Mouse (Mus musculus) hindbrain, embryonic 12.5 days (tissue): ENCODE data around the gene Nrcam. TPM values are rescaled to one million over a fixed set of nuclear protein-coding genes. Genes with fewer than 3 reads are reported as not detected.
A peak's percentile ranks its signal among the peaks of the same experiment; 100 is the strongest.

Source experiments
- ATAC-seq: fragments of 200-750 bp; cut with Nextera tagmentation; 2 replicates; pipeline ENCODE4 v1.8.0; 2017; ENCODE audit warnings: moderate TSS enrichment; ENCODE audit not compliant: low FRiP score
- H3K27ac ChIP-seq: fragments of 300-500 bp; sonication (generic); 2 replicates; pipeline ENCODE4 v1.5.1; 2016; ENCODE audit warnings: mild to moderate bottlenecking
- H3K27me3 ChIP-seq: fragments of 300-500 bp; sonication (generic); 2 replicates; pipeline ENCODE4 v1.6.1; 2016; ENCODE audit warnings: mild to moderate bottlenecking
- H3K36me3 ChIP-seq: fragments of 300-500 bp; sonication (generic); 2 replicates; pipeline ENCODE4 v1.6.1; 2016; ENCODE audit warnings: mild to moderate bottlenecking
- H3K4me1 ChIP-seq: fragments of 300-500 bp; sonication (generic); 2 replicates; pipeline ENCODE4 v1.6.1; 2016
- H3K4me2 ChIP-seq: fragments of 300-500 bp; sonication (generic); replicated peaks from 2 replicates; pipeline ENCODE4 v1.6.1; 2016; ENCODE audit warnings: mild to moderate bottlenecking
- H3K4me3 ChIP-seq: fragments of 300-500 bp; sonication (generic); 2 replicates; pipeline ENCODE4 v1.5.1; 2016; ENCODE audit warnings: mild to moderate bottlenecking
- H3K9ac ChIP-seq: fragments of 300-500 bp; sonication (generic); 2 replicates; pipeline ENCODE4 v1.6.1; 2016; ENCODE audit warnings: mild to moderate bottlenecking, moderate library complexity
- H3K9me3 ChIP-seq: fragments of 300-500 bp; sonication (generic); replicated peaks from 2 replicates; pipeline ENCODE4 v1.6.1; 2016; ENCODE audit warnings: mild to moderate bottlenecking
- WGBS: fragments of 180-500 bp; shearing (Covaris S2); methylation state at CpG from one replicate; pipeline ENCODE4 v1.1.7; 2016; 5-methylcytosine and 5-hydroxymethylcytosine counted together
- polyA plus RNA-seq: library from polyadenylated mRNA; unstranded; fragments of >200 nt; fragmentation: Nextera tagmentation; extraction: Ambion mirVana; gene quantifications from 2 replicates; pipeline ENCODE4 v1.2.1, GENCODE M21; 2016

Nrcam gene
- polyA plus RNA-seq, 1 experiment from 2014 or later: 97.0 TPM

DNA sequence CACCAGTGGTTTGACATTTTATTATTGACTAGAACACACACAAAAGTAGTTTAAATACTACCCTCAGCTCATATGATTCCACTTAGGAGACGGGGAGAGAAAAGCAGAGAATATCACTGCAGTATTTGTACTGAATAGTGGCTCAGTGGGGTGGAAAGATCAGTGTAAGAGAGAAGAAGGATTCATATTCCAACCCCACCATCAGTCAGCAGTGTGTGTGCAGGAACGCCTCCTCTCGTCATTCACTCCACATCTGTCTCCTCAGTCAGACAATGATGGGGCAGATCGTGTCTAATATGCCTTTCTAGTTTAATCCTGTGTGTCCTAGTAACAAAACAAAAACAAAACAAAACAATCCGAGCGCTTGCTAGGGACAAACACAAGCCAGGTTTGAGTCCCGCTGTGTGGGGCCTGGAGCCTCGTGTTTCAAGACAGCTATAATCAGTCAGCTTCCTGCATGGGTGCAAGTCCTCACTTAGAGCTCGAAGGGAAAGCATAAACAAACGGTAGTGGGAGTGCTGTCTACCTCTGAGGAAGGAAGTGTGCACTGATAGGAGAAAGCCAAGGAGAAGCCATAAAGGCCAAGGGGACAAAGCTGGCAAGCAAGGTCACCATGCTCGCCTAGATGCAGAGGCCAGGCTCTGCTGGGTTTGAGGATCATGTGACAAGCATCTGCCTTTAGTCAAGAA lies 273.7 kb downstream of the Nrcam start:
- no peak overlapping the region for H3K27ac ChIP-seq
- ATAC-seq: peak; percentile 51; the same call in 1 of the 2 replicates
- H3K4me3 ChIP-seq: no peak overlapping the region

GRCm38 (mm10) chr12:44602958-44603331 lies 274.3 kb downstream of the Nrcam start:
- no peaks in the 10 kb centered on the region for H3K9me3 ChIP-seq
- 0 out of 2 replicates have a peak, but pooled peaks cover 2% of the 10 kb centered on the region for H3K4me1 ChIP-seq
- no peak for ATAC-seq
- no peak overlapping the region for H3K4me3 ChIP-seq
- H3K27me3 ChIP-seq: no peaks in the 10 kb centered on the region
- H3K4me2 ChIP-seq: no peak overlapping the region
- H3K27ac ChIP-seq: no peak overlapping the region
- no peak overlapping the region for H3K9ac ChIP-seq
- peaks cover 2% of the 10 kb centered on the region; the same call in 1 of the 2 replicates for H3K36me3 ChIP-seq
- 74% methylated on average over 5 of the region's 5 CpGs for WGBS

More for the DNA sequence above, 273.7 kb downstream of the Nrcam start:
- Histone ChIP-seq H3K36me3 (peaks cover 4% of the 10 kb centered on the region; the same call in 1 of the 2 replicates), H3K4me2 (no peak overlapping the region), H3K4me1 (0 out of 2 replicates have a peak, but pooled peaks cover 2% of the 10 kb centered on the region), H3K9ac (no peak overlapping the region), H3K9me3 (no peaks in the 10 kb centered on the region), H3K27me3 (no peaks in the 10 kb centered on the region)
- 53% methylated on average over 11 of the region's 11 CpGs for WGBS

DNA sequence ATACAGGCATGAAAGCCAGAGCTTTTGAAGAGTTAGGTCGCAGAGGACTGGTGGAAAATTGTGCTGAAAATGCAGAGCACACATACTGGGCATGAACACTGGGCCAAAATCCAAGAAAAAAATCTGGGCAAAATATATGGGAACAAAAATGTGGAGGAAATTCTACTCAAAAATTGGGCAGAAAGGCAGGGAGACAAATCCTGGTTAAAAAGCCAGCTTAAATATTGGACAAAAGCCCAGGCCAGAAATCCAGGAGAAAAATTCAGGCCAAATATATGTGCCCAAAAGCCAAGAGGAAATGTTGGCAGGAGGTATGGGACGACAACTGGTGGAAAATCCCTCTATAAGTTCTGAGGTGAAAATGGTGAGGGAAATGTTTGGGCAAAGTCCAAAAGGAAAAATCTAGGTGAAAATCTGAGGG lies 288.3 kb downstream of the Nrcam start:
- H3K36me3 ChIP-seq: no peaks in the 10 kb centered on the region
- WGBS: 83% methylated on average over 2 of the region's 2 CpGs
- H3K9ac ChIP-seq: no peak overlapping the region
- no peaks in the 10 kb centered on the region for H3K4me1 ChIP-seq
- H3K27me3 ChIP-seq: no peaks in the 10 kb centered on the region
- no peak overlapping the region for H3K27ac ChIP-seq
- no peak overlapping the region for H3K4me2 ChIP-seq
- no peak for ATAC-seq
- no peak overlapping the region for H3K4me3 ChIP-seq
- H3K9me3 ChIP-seq: no peaks in the 10 kb centered on the region

- no peak overlapping the region for H3K9ac ChIP-seq
- 81% methylated on average over 1 of the region's 1 CpGs for WGBS
- no peak for ATAC-seq
- H3K4me2 ChIP-seq: no peak overlapping the region
- H3K4me3 ChIP-seq: no peak overlapping the region
- H3K27me3 ChIP-seq: no peaks in the 10 kb centered on the region
- no peaks in the 10 kb centered on the region for H3K9me3 ChIP-seq
- H3K36me3 ChIP-seq: no peaks in the 10 kb centered on the region
- H3K27ac ChIP-seq: no peak overlapping the region
- H3K4me1 ChIP-seq: no peaks in the 10 kb centered on the region
These were observed 288.8 kb downstream of the Nrcam start for GRCm38 (mm10) chr12:44617488-44617887.

DNA sequence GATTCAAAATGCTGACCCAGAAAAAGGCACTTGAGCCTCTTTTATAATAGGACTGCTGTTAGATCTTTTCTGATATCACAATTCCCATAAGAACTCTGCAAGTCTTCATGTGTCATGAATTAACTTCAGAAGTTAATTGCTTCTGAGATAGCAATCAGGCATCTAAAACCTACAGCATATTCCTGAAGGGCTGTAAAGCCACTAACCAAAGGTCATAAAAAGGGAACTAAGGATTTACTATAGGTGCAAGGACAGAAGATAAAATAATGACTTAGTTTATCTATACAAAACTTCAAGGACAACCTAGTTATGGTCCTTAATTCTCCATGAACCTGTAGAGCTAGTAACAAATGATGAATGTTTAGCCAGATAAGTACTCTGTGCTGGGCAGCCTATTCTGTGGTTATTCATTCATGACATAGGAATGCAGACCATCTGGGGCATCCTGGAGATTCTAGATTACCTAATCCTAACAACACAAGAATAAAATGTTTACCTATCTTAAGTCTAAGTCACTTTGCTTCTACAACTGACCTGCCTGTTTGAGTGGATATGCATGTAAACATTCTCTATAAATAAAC lies 310.7 kb downstream of the Nrcam start:
- Histone ChIP-seq H3K9me3 (no peaks in the 10 kb centered on the region), H3K27ac (no peak overlapping the region), H3K36me3 (no peaks in the 10 kb centered on the region), H3K4me2 (no peak overlapping the region), H3K4me3 (no peak overlapping the region), H3K4me1 (no peaks in the 10 kb centered on the region), H3K9ac (no peak overlapping the region), H3K27me3 (no peaks in the 10 kb centered on the region)
- no peak for ATAC-seq

- Histone ChIP-seq H3K27me3 (no peaks in the 10 kb centered on the region), H3K9ac (no peak overlapping the region), H3K4me3 (no peak overlapping the region), H3K27ac (no peak overlapping the region), H3K36me3 (no peaks in the 10 kb centered on the region), H3K9me3 (no peaks in the 10 kb centered on the region), H3K4me2 (no peak overlapping the region), H3K4me1 (no peaks in the 10 kb centered on the region)
- ATAC-seq: no peak
- 24% methylated on average over 1 of the region's 1 CpGs for WGBS
These were observed 311.9 kb downstream of the Nrcam start for GRCm38 (mm10) chr12:44640579-44640978.

Other genes starting within 250 kb of the Nrcam start
- gene Dnajb9, start 118.6 kb upstream of the Nrcam start, polyA plus RNA-seq: 31.8 and 36.1 TPM in 2 replicates
- gene Pnpla8, start 107.5 kb upstream of the Nrcam start, polyA plus RNA-seq: 97.0 and 99.1 TPM in 2 replicates